Mouse (Mus musculus): ENCODE data around the gene Gm20388.

Gene Gm20388

GRCm38 (mm10) chr8:122961458-122961857 is 3050.8 kb downstream of the Gm20388 start:
- DNase-seq = no peak

- no peak for DNase-seq
These were observed 3051.4 kb downstream of the Gm20388 start for GRCm38 (mm10) chr8:122962046-122962445.

- no peak for DNase-seq
These were observed 3056.0 kb downstream of the Gm20388 start for GRCm38 (mm10) chr8:122966638-122967037.

GRCm38 (mm10) chr8:122968145-122968544 is 3057.5 kb downstream of the Gm20388 start:
- DNase-seq = peak in 1 of 2 experiments; percentile 26

- no peak for DNase-seq
These were observed 3059.5 kb downstream of the Gm20388 start for GRCm38 (mm10) chr8:122969964-122970620.

- no peak for DNase-seq
These were observed 3065.4 kb downstream of the Gm20388 start for GRCm38 (mm10) chr8:122976046-122976445.

- no peak for DNase-seq
These were observed 3068.8 kb downstream of the Gm20388 start for GRCm38 (mm10) chr8:122979424-122979823.

- DNase-seq = no peak
These were observed 3069.3 kb downstream of the Gm20388 start for GRCm38 (mm10) chr8:122979865-122980509.

- DNase-seq = no peak
These were observed 3071.0 kb downstream of the Gm20388 start for GRCm38 (mm10) chr8:122981646-122982045.

GRCm38 (mm10) chr8:122983178-122983942 is 3072.7 kb downstream of the Gm20388 start:
- DNase-seq = no peak

GRCm38 (mm10) chr8:122984175-122984574 is 3073.5 kb downstream of the Gm20388 start:
- no peak for DNase-seq

GRCm38 (mm10) chr8:122986501-122987184 is 3076.0 kb downstream of the Gm20388 start:
- no peak for DNase-seq

GRCm38 (mm10) chr8:122987255-122987654 is 3076.6 kb downstream of the Gm20388 start:
- DNase-seq = no peak

GRCm38 (mm10) chr8:122988955-122989354 is 3078.3 kb downstream of the Gm20388 start:
- DNase-seq = no peak

- no peak for DNase-seq
These were observed 3079.3 kb downstream of the Gm20388 start for GRCm38 (mm10) chr8:122989976-122990375.

- DNase-seq = no peak
These were observed 3080.7 kb downstream of the Gm20388 start for GRCm38 (mm10) chr8:122991368-122991767.

GRCm38 (mm10) chr8:122992296-122992695 is 3081.7 kb downstream of the Gm20388 start:
- no peak for DNase-seq

- no peak for DNase-seq
These were observed 3082.4 kb downstream of the Gm20388 start for GRCm38 (mm10) chr8:122993031-122993430.

- no peak for DNase-seq
These were observed 3083.1 kb downstream of the Gm20388 start for GRCm38 (mm10) chr8:122993740-122994139.

GRCm38 (mm10) chr8:122997963-122998362 is 3087.3 kb downstream of the Gm20388 start:
- DNase-seq = no peak

GRCm38 (mm10) chr8:123000311-123000710 is 3089.7 kb downstream of the Gm20388 start:
- DNase-seq = no peak

- DNase-seq = no peak
These were observed 3093.6 kb downstream of the Gm20388 start for GRCm38 (mm10) chr8:123004033-123004922.
